Mouse (Mus musculus) midbrain, embryonic 13.5 days (tissue): ENCODE measurements around the gene Nkapl. TPM values are rescaled to one million over a fixed set of nuclear protein-coding genes. Genes with fewer than 3 reads are reported as not detected.
"Not testable (repeated sequence)": the region's sequence is repeated elsewhere in the genome, so short reads cannot be mapped to it uniquely, and the experiment has no call there.

Experiments
- ATAC-seq: fragments of 200-750 bp; cut with Nextera tagmentation; 2 replicates; pipeline ENCODE4 v1.8.0; 2017; ENCODE audit warnings: mild to moderate bottlenecking, moderate TSS enrichment, moderate library complexity
- H3K27ac ChIP-seq: fragments of 300-500 bp; sonication (generic); 2 replicates; pipeline ENCODE4 v1.5.1; 2015; ENCODE audit warnings: inconsistent platforms, mild to moderate bottlenecking, moderate library complexity
- H3K27me3 ChIP-seq: fragments of 300-500 bp; sonication (generic); 2 replicates; pipeline ENCODE4 v1.6.1; 2015; ENCODE audit warnings: mild to moderate bottlenecking, inconsistent platforms
- H3K36me3 ChIP-seq: fragments of 300-500 bp; sonication (generic); 2 replicates; pipeline ENCODE4 v1.6.1; 2015; ENCODE audit warnings: mild to moderate bottlenecking, inconsistent platforms
- H3K4me1 ChIP-seq: fragments of 300-500 bp; sonication (generic); replicated peaks from 2 replicates; pipeline ENCODE4 v1.6.1; 2015; ENCODE audit warnings: inconsistent platforms
- H3K4me2 ChIP-seq: fragments of 300-500 bp; sonication (generic); replicated peaks from 2 replicates; pipeline ENCODE4 v1.6.1; 2015; ENCODE audit warnings: moderate library complexity, mild to moderate bottlenecking, inconsistent platforms
- H3K4me3 ChIP-seq: fragments of 300-500 bp; sonication (generic); replicated peaks from 2 replicates; pipeline ENCODE4 v1.5.1; 2015; ENCODE audit warnings: mild to moderate bottlenecking, inconsistent platforms
- H3K9ac ChIP-seq: fragments of 300-500 bp; sonication (generic); replicated peaks from 2 replicates; pipeline ENCODE4 v1.6.1; 2015; ENCODE audit warnings: mild to moderate bottlenecking, inconsistent platforms
- H3K9me3 ChIP-seq: fragments of 300-500 bp; sonication (generic); 2 replicates; pipeline ENCODE4 v1.6.1; 2016; ENCODE audit warnings: mild to moderate bottlenecking, inconsistent platforms
- WGBS: fragments of 180-500 bp; shearing (Covaris S2); methylation state at CpG from one replicate; pipeline ENCODE4 v1.1.7; 2015; 5-methylcytosine and 5-hydroxymethylcytosine counted together
- polyA plus RNA-seq: library from polyadenylated mRNA; unstranded; fragments of >200 nt; fragmentation: Nextera tagmentation; extraction: Ambion mirVana; gene quantifications from 2 replicates; pipeline ENCODE4 v1.2.1, GENCODE M21; 2015

Nkapl gene
- polyA plus RNA-seq = 3.8 and 4.1 TPM in 2 replicates

DNA sequence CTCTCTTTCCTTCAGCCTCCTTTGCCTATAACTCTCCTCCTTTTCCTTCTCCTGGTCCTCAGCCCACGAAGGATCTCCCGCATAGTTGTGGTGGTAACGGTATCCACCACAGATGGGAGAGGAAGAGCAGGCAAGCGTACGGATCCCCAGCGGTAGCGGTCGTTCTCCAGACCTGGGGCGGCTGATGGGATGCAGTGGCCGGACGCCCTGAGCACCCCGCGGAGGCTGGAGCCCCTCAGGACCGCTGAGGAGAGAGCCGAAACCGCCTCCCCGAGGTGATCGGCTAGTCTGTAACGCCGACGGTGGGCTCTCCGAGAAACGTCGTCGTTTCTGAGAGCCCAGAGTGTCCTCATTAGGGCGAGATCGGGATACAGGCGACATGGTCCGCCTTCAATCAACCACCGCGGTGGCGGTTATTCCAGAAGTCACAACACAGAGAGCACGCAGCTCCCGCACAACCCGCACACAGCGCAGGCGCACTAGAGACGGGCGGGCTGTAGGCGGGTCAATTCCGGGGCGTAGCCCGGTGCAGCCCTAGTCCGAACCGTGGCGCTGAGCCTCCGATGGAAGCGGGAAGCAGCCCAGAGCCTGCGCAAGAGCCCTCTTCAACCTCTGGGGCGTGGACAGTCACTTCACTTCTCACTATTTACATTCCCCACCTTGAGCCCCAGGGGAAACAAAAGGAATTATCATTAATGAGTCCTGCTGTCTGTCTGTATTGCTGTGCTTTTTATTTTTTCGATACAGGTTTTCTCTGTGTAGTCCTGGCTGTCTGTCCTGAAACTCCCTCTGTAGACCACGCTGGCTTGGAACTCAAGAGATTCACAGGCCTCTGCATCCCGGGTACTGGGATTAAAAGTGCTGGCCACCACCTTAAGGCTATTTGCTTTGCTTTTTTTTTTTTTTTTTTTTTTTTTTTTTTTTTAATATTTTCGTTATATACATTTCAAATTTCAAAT lies at the start of gene Nkapl:
Nkapl (minus strand) TSS at position 449 of the 959 bp plus-strand sequence.
- Histone ChIP-seq H3K9me3 (0 out of 2 replicates have a peak, but pooled peaks cover under 1% of the 10 kb centered on the region), H3K4me2 (peak within 1 kb of the TSS; percentile 78), H3K36me3 (no peaks in the 10 kb centered on the region), H3K4me1 (0 out of 2 replicates have a peak, but pooled peaks cover 4% of the 10 kb centered on the region), H3K27me3 (peaks cover 18% of the 10 kb centered on the region), H3K4me3 (peak within 1 kb of the TSS; percentile 61), H3K9ac (peak within 1 kb of the TSS; percentile 81), H3K27ac (peak within 1 kb of the TSS; percentile 62)
- under 1% methylated on average over 54 of the region's 54 CpGs for WGBS
- peak; percentile 100 for ATAC-seq

DNA sequence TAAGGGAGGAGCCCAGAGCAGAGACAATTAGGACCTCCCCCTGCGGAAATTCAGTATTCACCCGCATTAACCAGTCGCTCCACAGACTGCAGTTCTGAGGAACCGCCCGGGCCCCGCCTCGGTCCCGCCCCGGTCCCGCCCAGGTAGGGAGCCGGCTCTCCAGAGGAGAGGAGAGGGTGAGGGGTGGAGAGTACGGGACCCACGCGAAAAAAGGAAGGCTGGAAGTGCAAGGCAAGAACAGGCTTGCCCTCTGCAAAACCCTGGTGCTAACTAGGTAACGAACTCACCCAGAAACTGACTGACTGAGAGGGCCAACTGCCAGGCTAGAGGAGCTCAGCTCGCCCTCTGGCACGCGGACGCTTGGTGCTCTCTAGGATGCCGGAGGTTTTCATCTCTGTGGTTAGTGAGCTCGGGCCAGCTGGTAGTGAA lies 37.9 kb upstream of the Nkapl start:
- Histone ChIP-seq H3K4me3 (peak overlapping the region; percentile 70), H3K4me2 (peak overlapping the region; percentile 64), H3K9ac (peak overlapping the region; percentile 77), H3K9me3 (no peaks in the 10 kb centered on the region), H3K27ac (peak overlapping the region; percentile 83), H3K27me3 (0 out of 2 replicates have a peak, but pooled peaks cover 5% of the 10 kb centered on the region), H3K36me3 (no peaks in the 10 kb centered on the region), H3K4me1 (0 out of 2 replicates have a peak, but pooled peaks cover 3% of the 10 kb centered on the region)
- ATAC-seq = peak; percentile 100
- WGBS = 0% methylated on average over 21 of the region's 21 CpGs

DNA sequence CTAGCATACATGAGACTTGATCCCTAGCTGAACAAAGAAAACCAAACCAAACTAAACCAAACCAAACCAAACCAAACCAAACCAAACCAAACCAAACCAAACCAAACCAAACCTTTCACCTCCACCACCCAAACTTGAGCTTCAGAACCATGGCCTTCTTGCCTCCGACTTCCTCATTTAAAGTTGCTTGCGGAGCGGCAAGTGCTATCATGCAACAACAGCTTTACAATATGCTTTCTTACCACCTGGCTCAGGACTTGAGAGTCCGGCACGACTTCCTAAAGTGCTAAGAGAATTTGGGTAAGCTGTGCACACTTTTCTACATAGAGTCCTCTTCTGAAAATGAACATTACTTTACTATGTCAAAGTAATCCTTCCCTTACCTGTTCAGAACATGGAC lies 34.0 kb upstream of the Nkapl start:
- ATAC-seq = no peak
- no peak overlapping the region for H3K9ac ChIP-seq
- WGBS = 87% methylated on average over 5 of the region's 5 CpGs
- no peak overlapping the region for H3K27ac ChIP-seq
- H3K4me3 ChIP-seq = no peak overlapping the region
- 0 out of 2 replicates have a peak, but pooled peaks cover 3% of the 10 kb centered on the region for H3K4me1 ChIP-seq
- H3K4me2 ChIP-seq = no peak overlapping the region
- no peaks in the 10 kb centered on the region for H3K9me3 ChIP-seq
- H3K36me3 ChIP-seq = no peaks in the 10 kb centered on the region
- 0 out of 2 replicates have a peak, but pooled peaks cover 5% of the 10 kb centered on the region for H3K27me3 ChIP-seq

DNA sequence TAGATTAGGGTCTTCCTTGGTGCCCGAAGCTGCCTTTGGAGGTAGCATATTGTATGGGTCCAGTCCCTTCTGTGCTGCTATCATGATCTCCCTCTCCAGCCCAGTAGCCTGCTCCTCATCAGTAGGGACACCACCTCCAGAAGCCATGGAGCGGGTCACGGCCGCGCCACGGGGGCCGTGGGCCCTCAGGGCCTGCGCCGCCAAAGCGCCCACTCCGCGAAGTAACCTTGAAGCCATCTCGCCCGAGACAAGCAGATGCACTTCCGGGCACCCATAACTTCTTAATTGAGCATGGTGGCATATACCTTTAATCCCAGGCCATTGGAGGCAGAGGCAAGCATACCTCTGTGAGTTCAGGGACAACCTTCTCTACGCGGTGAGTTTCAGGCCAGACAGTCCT lies 32.9 kb upstream of the Nkapl start, which contains the start of gene Gm11273:
Gm11273 (minus strand) TSS at position 237 of the 400 bp plus-strand sequence.
- not testable (repeated sequence) for H3K4me3 ChIP-seq, ATAC-seq, H3K4me1 ChIP-seq, H3K4me2 ChIP-seq, H3K36me3 ChIP-seq, H3K9me3 ChIP-seq, H3K9ac ChIP-seq, H3K27ac ChIP-seq, H3K27me3 ChIP-seq
- WGBS = 95% methylated on average over 17 of the region's 17 CpGs

DNA sequence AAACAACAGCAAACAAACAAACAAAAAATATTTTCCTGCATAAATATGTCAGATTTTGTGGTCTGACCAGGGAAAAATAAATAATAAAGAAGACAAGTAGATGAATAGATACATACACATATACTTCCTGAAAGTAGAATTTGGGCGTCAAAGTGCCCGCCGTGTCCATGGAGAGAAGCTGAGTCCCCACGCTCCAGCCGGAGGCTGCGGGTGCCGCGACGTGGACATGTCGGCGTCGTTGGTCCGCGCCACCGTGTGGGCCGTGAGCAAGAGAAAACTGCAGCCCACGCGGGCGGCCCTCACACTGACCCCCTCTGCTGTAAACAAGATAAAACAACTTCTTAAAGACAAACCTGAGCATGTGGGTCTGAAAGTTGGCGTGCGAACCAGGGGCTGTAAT lies 26.8 kb upstream of the Nkapl start, which contains the start of gene AK157302:
AK157302 (plus strand) TSS at position 144 of the 400 bp plus-strand sequence.
- ATAC-seq = no peak
- no peak within 1 kb of the TSS for H3K4me2 ChIP-seq
- H3K36me3 ChIP-seq = no peaks in the 10 kb centered on the region
- H3K27me3 ChIP-seq = no peaks in the 10 kb centered on the region
- H3K9me3 ChIP-seq = no peaks in the 10 kb centered on the region
- H3K27ac ChIP-seq = no peak within 1 kb of the TSS
- WGBS = 94% methylated on average over 21 of the region's 21 CpGs
- no peak within 1 kb of the TSS for H3K4me3 ChIP-seq
- H3K9ac ChIP-seq = no peak within 1 kb of the TSS
- no peaks in the 10 kb centered on the region for H3K4me1 ChIP-seq

DNA sequence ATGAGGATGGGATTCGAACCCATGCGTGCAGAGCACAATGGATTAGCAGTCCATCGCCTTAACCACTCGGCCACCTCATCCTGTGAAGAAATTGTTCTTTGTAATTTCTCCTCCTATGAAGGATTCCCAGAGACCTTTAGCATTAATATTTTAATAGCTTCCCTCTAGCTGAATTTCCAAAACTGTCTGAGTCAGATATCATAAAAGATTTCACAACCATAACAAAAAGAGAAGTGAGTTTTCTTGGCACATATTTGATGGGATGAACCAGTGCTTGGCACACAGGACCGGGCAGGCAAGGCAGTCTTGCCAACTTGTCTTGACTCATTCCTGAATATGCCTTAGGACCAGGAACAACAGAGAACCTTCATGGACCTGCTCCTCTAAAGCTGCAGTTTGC lies 24.5 kb upstream of the Nkapl start:
- whole genome bisulfite sequencing = 95% methylated on average over 5 of the region's 5 CpGs
- Histone ChIP-seq H3K36me3 (no peaks in the 10 kb centered on the region; the same call in 1 of the 2 replicates), H3K4me3 (no peak overlapping the region), H3K4me2 (no peak overlapping the region), H3K9ac (no peak overlapping the region), H3K27ac (no peak overlapping the region), H3K9me3 (no peaks in the 10 kb centered on the region), H3K4me1 (no peaks in the 10 kb centered on the region), H3K27me3 (no peaks in the 10 kb centered on the region)
- ATAC-seq = no peak

DNA sequence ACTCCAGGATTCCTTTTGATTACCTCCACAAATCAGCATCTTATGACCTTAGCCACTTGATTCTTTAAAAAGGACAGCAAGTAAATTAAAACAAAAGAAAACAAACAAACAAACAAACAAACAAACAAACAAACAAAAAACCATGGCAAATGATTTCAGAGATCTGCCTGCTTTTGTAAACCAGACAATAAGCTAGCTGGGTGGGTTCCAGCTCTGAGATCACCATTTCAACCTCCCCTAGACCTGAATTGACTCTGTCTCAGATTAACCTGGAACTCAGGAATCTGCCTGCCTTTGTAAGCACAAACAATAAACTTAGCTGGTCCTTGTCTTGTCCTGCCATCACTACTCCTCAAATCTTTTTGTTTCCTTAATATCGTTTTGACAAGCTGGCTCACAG lies 18.6 kb upstream of the Nkapl start:
- no peak for ATAC-seq
- Histone ChIP-seq H3K9ac (no peak overlapping the region), H3K36me3 (peaks cover 33% of the 10 kb centered on the region), H3K4me3 (no peak overlapping the region), H3K4me2 (no peak overlapping the region), H3K4me1 (no peaks in the 10 kb centered on the region), H3K27me3 (no peaks in the 10 kb centered on the region), H3K9me3 (no peaks in the 10 kb centered on the region), H3K27ac (no peak overlapping the region)
- 93% methylated on average over 1 of the region's 1 CpGs for WGBS

DNA sequence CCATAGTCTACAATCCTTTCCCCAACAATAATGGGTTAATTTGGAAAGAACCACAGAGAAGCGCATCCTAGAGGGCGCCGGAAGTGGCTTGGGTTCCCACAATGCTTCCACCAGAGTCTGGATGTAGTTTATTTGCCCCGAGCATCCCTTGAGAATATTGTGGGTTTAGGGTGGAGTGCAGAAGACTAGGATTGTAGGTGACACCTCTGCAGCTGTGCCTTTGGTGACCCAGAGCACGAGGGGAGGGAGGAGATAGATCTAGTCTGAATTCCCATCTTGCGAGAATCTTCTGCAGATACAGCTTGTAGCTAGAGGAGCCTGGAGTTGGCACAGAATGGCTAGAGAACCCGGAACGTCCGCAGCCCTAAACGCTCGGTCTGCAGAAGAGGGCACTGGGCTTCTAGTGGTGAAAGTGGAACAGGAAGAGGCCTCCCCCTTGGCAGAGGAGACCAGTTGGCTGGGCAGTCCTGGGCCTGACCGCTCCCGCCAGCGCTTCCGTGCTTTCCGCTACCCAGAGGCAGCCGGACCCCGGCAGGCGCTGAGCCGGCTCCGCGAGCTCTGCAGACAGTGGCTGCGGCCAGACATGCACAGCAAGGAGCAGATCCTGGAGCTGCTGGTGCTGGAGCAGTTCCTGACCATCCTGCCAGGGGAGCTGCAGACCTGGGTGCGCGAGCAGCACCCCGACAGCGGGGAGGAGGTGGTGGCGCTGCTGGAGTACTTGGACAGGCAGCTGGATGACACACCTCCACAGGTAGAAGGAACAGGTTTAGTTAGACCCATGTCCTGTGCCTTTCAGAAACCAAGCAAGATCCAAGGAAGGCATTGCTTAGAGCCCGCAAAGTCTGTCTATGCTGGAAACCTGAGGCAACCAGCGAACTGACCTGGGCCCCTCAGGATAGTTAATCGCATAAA lies 10.7 kb upstream of the Nkapl start, which contains the start of the genes Zkscan4 and Gm10065:
Zkscan4 (plus strand) TSS at position 149 of the 912 bp plus-strand sequence.
Gm10065 (minus strand) TSS at position 683 of the 912 bp plus-strand sequence.
- H3K36me3 ChIP-seq, H3K27me3 ChIP-seq, H3K4me1 ChIP-seq, H3K9me3 ChIP-seq: not testable (repeated sequence)
- Histone ChIP-seq H3K4me2 (peak within 1 kb of the TSS; percentile 67), H3K4me3 (peak within 1 kb of the TSS; percentile 68), H3K27ac (peak within 1 kb of the TSS; percentile 68), H3K9ac (peak within 1 kb of the TSS; percentile 82)
- WGBS = 3% methylated on average over 30 of the region's 31 CpGs
- ATAC-seq = peak; percentile 93

DNA sequence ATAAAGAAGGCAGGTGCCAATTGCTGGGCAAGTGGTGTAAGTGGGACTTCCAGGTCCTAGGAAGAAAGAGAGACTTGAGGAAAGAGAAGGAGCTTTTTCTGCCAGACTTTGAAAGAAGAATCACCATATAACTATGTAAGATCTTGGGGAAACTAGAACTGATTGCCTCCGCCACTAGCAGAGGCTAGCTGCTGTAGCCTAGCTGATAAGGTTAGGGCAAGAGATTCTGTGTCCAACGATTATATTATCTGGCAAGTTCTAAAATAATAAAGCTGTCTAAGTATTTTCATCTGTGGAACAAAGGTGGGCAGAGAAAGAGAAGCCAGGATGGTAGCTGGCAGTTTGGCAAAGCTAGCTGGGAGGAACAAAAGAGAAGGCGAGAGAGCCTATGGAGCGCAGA lies 4.1 kb upstream of the Nkapl start:
- 21% methylated on average over 4 of the region's 4 CpGs for WGBS
- ATAC-seq = no peak
- H3K9ac ChIP-seq = no peak overlapping the region
- no peaks in the 10 kb centered on the region for H3K36me3 ChIP-seq
- peaks cover 14% of the 10 kb centered on the region; the same call in 1 of the 2 replicates for H3K27me3 ChIP-seq
- H3K9me3 ChIP-seq = no peaks in the 10 kb centered on the region
- 0 out of 2 replicates have a peak, but pooled peaks cover 4% of the 10 kb centered on the region for H3K4me1 ChIP-seq
- no peak overlapping the region for H3K27ac ChIP-seq
- H3K4me3 ChIP-seq = no peak overlapping the region
- H3K4me2 ChIP-seq = no peak overlapping the region

DNA sequence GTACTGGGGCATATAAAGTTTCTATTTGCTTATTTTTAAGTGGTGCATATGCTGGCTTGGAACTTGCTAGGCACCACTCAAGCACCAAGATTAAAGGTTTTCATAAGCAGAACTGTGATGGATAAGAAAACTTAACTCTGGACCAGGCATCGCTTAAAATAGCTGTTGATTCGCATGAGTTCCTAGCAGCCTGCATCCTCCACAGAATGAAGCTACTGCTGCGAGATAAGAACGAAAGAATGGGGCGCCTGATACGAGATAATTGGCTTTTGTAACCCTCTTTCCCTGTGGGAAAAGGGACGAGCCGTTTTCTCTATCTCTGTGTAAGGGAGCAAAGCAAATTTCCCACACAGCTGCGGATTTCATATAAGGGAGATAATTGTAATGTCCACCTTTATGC lies 788 bp upstream of the Nkapl start:
- WGBS = 12% methylated on average over 9 of the region's 9 CpGs
- no peak overlapping the region for H3K27ac ChIP-seq
- peak overlapping the region; percentile 61; the same call in 1 of the 2 replicates for H3K4me3 ChIP-seq
- H3K9me3 ChIP-seq = no peaks in the 10 kb centered on the region
- H3K9ac ChIP-seq = no peak overlapping the region
- peak overlapping the region; percentile 78 for H3K4me2 ChIP-seq
- no peak for ATAC-seq
- H3K36me3 ChIP-seq = no peaks in the 10 kb centered on the region
- H3K27me3 ChIP-seq = peaks cover 18% of the 10 kb centered on the region
- 0 out of 2 replicates have a peak, but pooled peaks cover 4% of the 10 kb centered on the region for H3K4me1 ChIP-seq

DNA sequence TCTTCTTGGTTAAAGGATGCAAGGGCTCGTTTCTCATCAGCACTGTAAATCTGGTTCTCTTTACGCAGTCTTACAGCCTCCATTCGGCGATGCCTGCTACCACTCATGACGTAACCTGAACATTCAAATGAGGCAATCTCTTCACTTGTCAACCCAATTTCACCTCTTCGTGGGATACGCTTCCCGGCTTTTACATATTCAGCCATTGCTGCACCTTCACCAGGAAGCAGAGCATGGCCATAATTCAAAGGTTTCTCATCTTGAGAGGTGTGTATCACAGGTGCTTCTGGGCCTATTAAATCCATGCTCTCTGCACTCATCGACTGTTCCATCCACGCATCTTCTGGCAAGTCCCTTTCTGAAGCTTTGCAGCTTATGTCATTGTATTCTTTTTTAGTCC lies 973 bp downstream of the Nkapl start:
- peaks cover 18% of the 10 kb centered on the region for H3K27me3 ChIP-seq
- H3K4me3 ChIP-seq = peak overlapping the region; percentile 61; the same call in 1 of the 2 replicates
- H3K9ac ChIP-seq = no peak overlapping the region
- no peak overlapping the region; the same call in 1 of the 2 replicates for H3K4me2 ChIP-seq
- no peak overlapping the region for H3K27ac ChIP-seq
- no peak for ATAC-seq
- H3K36me3 ChIP-seq = no peaks in the 10 kb centered on the region
- 0 out of 2 replicates have a peak, but pooled peaks cover 4% of the 10 kb centered on the region for H3K4me1 ChIP-seq
- 0 out of 2 replicates have a peak, but pooled peaks cover 4% of the 10 kb centered on the region for H3K9me3 ChIP-seq
- 87% methylated on average over 10 of the region's 10 CpGs for WGBS
